Mouse (Mus musculus) CH12.LX (cell line): ENCODE data around the gene Gm15155. TPM values are rescaled to one million over a fixed set of nuclear protein-coding genes. Genes with fewer than 3 reads are reported as not detected.

ENCODE experiments used
- DNase-seq: peaks from one replicate; pipeline ENCODE4 v3.0.0-alpha.2; 2013; ENCODE audit errors: extremely low read depth
- H3K27ac ChIP-seq: 2 replicates; pipeline ENCODE4 v1.5.1; 2012; ENCODE audit warnings: low read depth, mild to moderate bottlenecking, control low read depth, moderate library complexity; ENCODE audit not compliant: insufficient read depth
- H3K27me3 ChIP-seq: replicated peaks from 2 replicates; pipeline ENCODE3; 2012; ENCODE audit warnings: inconsistent platforms
- H3K36me3 ChIP-seq, 2 experiments: replicated peaks in 1 of 2; 2 replicates each; pipeline versions ENCODE3 to v1.6.1; 2012; ENCODE audit warnings: inconsistent platforms in 1 of 2, low read length in 1 of 2, mild to moderate bottlenecking in 1 of 2, mixed read lengths in 1 of 2, moderate library complexity in 1 of 2; ENCODE audit not compliant: control insufficient read depth in 1 of 2, insufficient read depth in 1 of 2
- H3K4me1 ChIP-seq, 2 experiments: 2 replicates each; pipeline ENCODE4 v1.6.1; 2012; ENCODE audit warnings: inconsistent platforms in 1 of 2, moderate library complexity in 1 of 2; ENCODE audit not compliant: insufficient read depth in 2 of 2, control insufficient read depth in 1 of 2
- H3K4me2 ChIP-seq: 2 replicates; pipeline ENCODE4 v1.6.1; 2012; ENCODE audit warnings: low read depth, mild to moderate bottlenecking, control low read depth; ENCODE audit not compliant: poor library complexity, insufficient read depth, severe bottlenecking
- H3K4me3 ChIP-seq, 3 experiments: fragments of 150-350 bp in 1 of 3; sonication (generic) in 1 of 3; replicated peaks in 1 of 3; 2 replicates each; pipeline versions ENCODE3 to v1.5.1; 2011 to 2012; ENCODE audit warnings: low read depth in 2 of 3, low read length in 2 of 3, mild to moderate bottlenecking in 2 of 3, moderate library complexity in 2 of 3, control low read depth in 1 of 3, improper control_type of control experiment in 1 of 3, inconsistent platforms in 1 of 3, mixed read lengths in 1 of 3; ENCODE audit not compliant: poor library complexity in 1 of 3
- H3K79me2 ChIP-seq: replicated peaks from 2 replicates; pipeline ENCODE4 v1.6.1; 2012; ENCODE audit warnings: mild to moderate bottlenecking, moderate library complexity; ENCODE audit not compliant: control insufficient read depth, poor library complexity, insufficient read depth, severe bottlenecking; ENCODE audit errors: extremely low read depth
- H3K9ac ChIP-seq: 2 replicates; pipeline ENCODE4 v1.6.1; 2012; ENCODE audit warnings: low read depth, mild to moderate bottlenecking, control low read depth, moderate library complexity; ENCODE audit not compliant: insufficient read depth
- H3K9me3 ChIP-seq: replicated peaks from 2 replicates; pipeline ENCODE3; 2012; ENCODE audit warnings: low read length, inconsistent platforms, mixed read lengths
- BHLHE40 ChIP-seq: IDR thresholded peaks from 2 replicates; pipeline ENCODE4 v1.6.1; 2011; ENCODE audit warnings: mild to moderate bottlenecking, low read depth, low read length, improper control_type of control experiment
- CHD2 ChIP-seq: IDR thresholded peaks from 2 replicates; pipeline ENCODE4 v1.6.1; 2011; ENCODE audit warnings: low read length, improper control_type of control experiment
- CTCF ChIP-seq, 2 experiments: IDR thresholded peaks in 1 of 2; conservative IDR thresholded peaks in 1 of 2; 2 replicates each; pipeline ENCODE4 v1.5.1; 2011 to 2012; ENCODE audit warnings: low read depth in 2 of 2, low read length in 2 of 2, improper control_type of control experiment in 1 of 2, inconsistent platforms in 1 of 2, mild to moderate bottlenecking in 1 of 2, moderate library complexity in 1 of 2
- E2F4 ChIP-seq: IDR thresholded peaks from 2 replicates; pipeline ENCODE4 v1.6.1; 2011; ENCODE audit warnings: low read depth, low read length, improper control_type of control experiment; ENCODE audit not compliant: insufficient replicate concordance
- EP300 ChIP-seq: IDR thresholded peaks from 2 replicates; pipeline ENCODE4 v1.6.1; 2011; ENCODE audit warnings: low read length, improper control_type of control experiment
- ETS1 ChIP-seq: conservative IDR thresholded peaks from 2 replicates; pipeline ENCODE4 v1.6.1; 2012; ENCODE audit warnings: low read depth, mild to moderate bottlenecking, inconsistent platforms, low read length, improper control_type of control experiment, moderate library complexity
- GABPA ChIP-seq: IDR thresholded peaks from 2 replicates; pipeline ENCODE4 v1.6.1; 2012; ENCODE audit warnings: low read depth, low read length, improper control_type of control experiment, inconsistent platforms; ENCODE audit not compliant: insufficient replicate concordance
- HCFC1 ChIP-seq: IDR thresholded peaks from 2 replicates; pipeline ENCODE4 v1.6.1; 2012; ENCODE audit warnings: low read depth, mild to moderate bottlenecking, inconsistent platforms, low read length, improper control_type of control experiment
- IRF4 ChIP-seq: IDR thresholded peaks from 2 replicates; pipeline ENCODE4 v1.6.1; 2014; ENCODE audit warnings: low read depth, mild to moderate bottlenecking, inconsistent platforms, low read length, improper control_type of control experiment
- JUN ChIP-seq: IDR thresholded peaks from 2 replicates; pipeline ENCODE4 v1.6.1; 2011; ENCODE audit warnings: low read depth, mild to moderate bottlenecking, low read length, improper control_type of control experiment, moderate library complexity; ENCODE audit not compliant: insufficient read depth
- JUND ChIP-seq: conservative IDR thresholded peaks from 2 replicates; pipeline ENCODE4 v1.6.1; 2011; ENCODE audit warnings: low read depth, low read length, improper control_type of control experiment
- MAZ ChIP-seq: IDR thresholded peaks from 2 replicates; pipeline ENCODE4 v1.6.1; 2012; ENCODE audit warnings: low read depth, mild to moderate bottlenecking, inconsistent platforms, low read length, improper control_type of control experiment, moderate library complexity
- MXI1 ChIP-seq: IDR thresholded peaks from 2 replicates; pipeline ENCODE4 v1.6.1; 2011; ENCODE audit warnings: mild to moderate bottlenecking, low read depth, low read length, improper control_type of control experiment
- NRF1 ChIP-seq: IDR thresholded peaks from 2 replicates; pipeline ENCODE4 v1.6.1; 2014; ENCODE audit warnings: low read depth, mild to moderate bottlenecking, inconsistent platforms, low read length, improper control_type of control experiment, moderate library complexity
- PAX5 ChIP-seq: IDR thresholded peaks from 2 replicates; pipeline ENCODE4 v1.6.1; 2012; ENCODE audit warnings: low read length, inconsistent platforms, mixed read lengths
- POLR2A ChIP-seq: IDR thresholded peaks from 2 replicates; pipeline ENCODE4 v1.6.1; 2011; ENCODE audit warnings: low read depth, mild to moderate bottlenecking, improper control_type of control experiment, low read length
- POLR2AphosphoS2 ChIP-seq: IDR thresholded peaks from 2 replicates; pipeline ENCODE4 v1.6.1; 2011; ENCODE audit warnings: low read depth, low read length, improper control_type of control experiment
- RAD21 ChIP-seq: IDR thresholded peaks from 2 replicates; pipeline ENCODE4 v1.6.1; 2011; ENCODE audit warnings: low read depth, mild to moderate bottlenecking, low read length, improper control_type of control experiment, moderate library complexity
- RCOR1 ChIP-seq: conservative IDR thresholded peaks from 2 replicates; pipeline ENCODE4 v1.6.1; 2012; ENCODE audit warnings: low read depth, mild to moderate bottlenecking, inconsistent platforms, low read length, improper control_type of control experiment
- UBTF ChIP-seq: IDR thresholded peaks from 2 replicates; pipeline ENCODE4 v1.6.1; 2012; ENCODE audit warnings: low read depth, mild to moderate bottlenecking, inconsistent platforms, low read length, improper control_type of control experiment, moderate library complexity
- USF2 ChIP-seq: conservative IDR thresholded peaks from 2 replicates; pipeline ENCODE4 v1.6.1; 2011; ENCODE audit warnings: low read depth, low read length, improper control_type of control experiment
- ZC3H11A ChIP-seq: IDR thresholded peaks from 2 replicates; pipeline ENCODE4 v1.6.1; 2012; ENCODE audit warnings: low read depth, mild to moderate bottlenecking, inconsistent platforms, low read length, improper control_type of control experiment
- ZNF384 ChIP-seq: IDR thresholded peaks from 2 replicates; pipeline ENCODE4 v1.6.1; 2012; ENCODE audit warnings: low read depth, low read length, improper control_type of control experiment, inconsistent platforms
- dilution Hi-C: fragments of 300-500 bp; cut with MboI; formaldehyde crosslinking; loops from 2 replicates; pipeline ENCODE4 v1.14.3; 2020; ENCODE audit warnings: low sequenced_read_pairs; ENCODE audit not compliant: extremely low pct_unique_long_range_greater_than_20kb, extremely low pct_ligation_motif_present
- in situ Hi-C: fragments of 300-500 bp; cut with MboI; formaldehyde crosslinking; loops from 3 replicates; pipeline ENCODE4 v1.14.3; 2019; ENCODE audit warnings: low sequenced_read_pairs, low pct_ligation_motif_present, low pct_unique_long_range_greater_than_20kb, mixed read lengths
- polyA plus RNA-seq: library from polyadenylated mRNA; unstranded; fragments of >175 nt; gene quantifications from 2 replicates; pipeline ENCODE4 v1.2.1, GENCODE M21; 2012; ENCODE audit warnings: low read depth; ENCODE audit not compliant: insufficient read length
- total RNA-seq, 2 experiments: library from RNA; depleted of rRNA; stranded (reverse); fragments of 300-350 nt in 1 of 2; fragments of >200 nt in 1 of 2; gene quantifications; 2 replicates each; pipeline ENCODE4 v1.2.3; 2012 to 2014

Gm15155 gene
- total and polyA plus RNA-seq, 3 experiments: not detected

- no peak for DNase-seq
- H3K79me2 ChIP-seq: no peaks in the 10 kb centered on the region
- no peak overlapping the region for H3K4me2 ChIP-seq
- H3K27ac ChIP-seq: no peak overlapping the region
- H3K36me3 ChIP-seq: no peaks in the 10 kb centered on the region
- no peaks in the 10 kb centered on the region for H3K4me1 ChIP-seq
- H3K9me3 ChIP-seq: peaks cover 5% of the 10 kb centered on the region
- no peaks in the 10 kb centered on the region for H3K27me3 ChIP-seq
- no peak for TF ChIP-seq UBTF
- TF ChIP-seq EP300: no peak
- TF ChIP-seq GABPA: no peak
- no peak for TF ChIP-seq ZNF384
- no peak for TF ChIP-seq ETS1
- no peak for TF ChIP-seq MXI1
- no peak for TF ChIP-seq CTCF (conservative IDR thresholded peaks at IDR 0.05 in 1 of 2, IDR thresholded peaks at IDR 0.05 in 1 of 2; ENCODE audit: low read depth in 2 of 2, low read length in 2 of 2)
- no peak for TF ChIP-seq POLR2AphosphoS2
- TF ChIP-seq E2F4: no peak
- TF ChIP-seq NRF1: no peak
- no peak for TF ChIP-seq POLR2A
- no peak for TF ChIP-seq MAZ
- TF ChIP-seq JUN: no peak
- no peak for TF ChIP-seq CHD2
- no peak for TF ChIP-seq BHLHE40
- no peak for TF ChIP-seq USF2
- no peak for TF ChIP-seq IRF4
- dilution Hi-C loops: no loop called here
- H3K4me3 ChIP-seq: no peak overlapping the region
- in situ Hi-C loops: no loop called here
- H3K9ac ChIP-seq: no peak overlapping the region
Measured at GRCm38 (mm10) chrX:155622961-155623599, 1.5 kb upstream of the Gm15155 start.

DNA sequence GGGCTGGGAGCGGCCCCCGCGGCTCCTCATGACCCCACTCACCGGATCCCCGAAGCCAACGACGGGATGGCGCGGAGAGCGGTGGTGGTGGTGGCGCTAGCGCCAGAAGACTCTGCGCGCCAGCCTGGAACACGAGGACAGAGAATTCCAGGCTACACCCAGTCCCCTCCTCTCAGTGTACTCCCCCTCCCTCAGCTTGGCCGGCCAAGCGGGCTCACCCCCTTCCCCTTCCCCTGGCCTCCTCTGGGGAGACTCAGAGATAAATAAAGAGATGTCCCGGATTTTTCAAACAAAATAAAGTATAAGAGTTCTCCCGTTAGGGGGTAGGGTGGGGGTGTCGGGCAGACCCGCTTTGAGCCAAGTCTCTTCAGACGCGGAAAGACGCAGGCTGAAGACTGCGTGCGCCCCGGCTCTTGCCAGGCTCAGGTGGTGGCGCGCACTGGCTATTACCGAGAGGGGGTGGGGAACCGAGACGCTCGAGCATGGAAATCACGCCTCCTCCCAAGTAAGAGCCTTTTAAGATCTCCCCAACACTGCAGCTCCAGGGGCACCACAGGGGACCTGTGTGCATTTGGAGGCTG lies 750 bp upstream of the Gm15155 start, which contains the start of gene Ptchd1:
Gene Ptchd1 (minus strand): TSS at position 114 of the 581 bp plus-strand sequence.
- H3K9ac ChIP-seq: no peak within 1 kb of the TSS
- no peaks in the 10 kb centered on the region for H3K79me2 ChIP-seq
- peaks cover 5% of the 10 kb centered on the region for H3K9me3 ChIP-seq
- H3K27me3 ChIP-seq: no peaks in the 10 kb centered on the region
- no peak for DNase-seq
- no peaks in the 10 kb centered on the region for H3K4me1 ChIP-seq
- TF ChIP-seq PAX5 (no peak), JUND (no peak), ZC3H11A (no peak), RCOR1 (no peak), RAD21 (no peak), E2F4 (no peak), CTCF (conservative IDR thresholded peaks at IDR 0.05 in 1 of 2, IDR thresholded peaks at IDR 0.05 in 1 of 2; ENCODE audit: low read depth in 2 of 2, low read length in 2 of 2) (no peak), ETS1 (no peak), HCFC1 (no peak)
- in situ Hi-C loops: no loop called here
- H3K4me2 ChIP-seq: no peak within 1 kb of the TSS
- H3K27ac ChIP-seq: no peak within 1 kb of the TSS
- no peaks in the 10 kb centered on the region for H3K36me3 ChIP-seq
- dilution Hi-C loops: no loop called here
- no peak within 1 kb of the TSS for H3K4me3 ChIP-seq
